Mouse (Mus musculus) layer of hippocampus, adult 9-11 months (tissue): ENCODE results near the gene Tnfaip8l1.
A peak's percentile ranks its signal among the peaks of the same experiment; 100 is the strongest.

Source experiments
- DNase-seq: peaks from one replicate; pipeline ENCODE4 v3.0.0; 2022

The Tnfaip8l1 gene

DNA sequence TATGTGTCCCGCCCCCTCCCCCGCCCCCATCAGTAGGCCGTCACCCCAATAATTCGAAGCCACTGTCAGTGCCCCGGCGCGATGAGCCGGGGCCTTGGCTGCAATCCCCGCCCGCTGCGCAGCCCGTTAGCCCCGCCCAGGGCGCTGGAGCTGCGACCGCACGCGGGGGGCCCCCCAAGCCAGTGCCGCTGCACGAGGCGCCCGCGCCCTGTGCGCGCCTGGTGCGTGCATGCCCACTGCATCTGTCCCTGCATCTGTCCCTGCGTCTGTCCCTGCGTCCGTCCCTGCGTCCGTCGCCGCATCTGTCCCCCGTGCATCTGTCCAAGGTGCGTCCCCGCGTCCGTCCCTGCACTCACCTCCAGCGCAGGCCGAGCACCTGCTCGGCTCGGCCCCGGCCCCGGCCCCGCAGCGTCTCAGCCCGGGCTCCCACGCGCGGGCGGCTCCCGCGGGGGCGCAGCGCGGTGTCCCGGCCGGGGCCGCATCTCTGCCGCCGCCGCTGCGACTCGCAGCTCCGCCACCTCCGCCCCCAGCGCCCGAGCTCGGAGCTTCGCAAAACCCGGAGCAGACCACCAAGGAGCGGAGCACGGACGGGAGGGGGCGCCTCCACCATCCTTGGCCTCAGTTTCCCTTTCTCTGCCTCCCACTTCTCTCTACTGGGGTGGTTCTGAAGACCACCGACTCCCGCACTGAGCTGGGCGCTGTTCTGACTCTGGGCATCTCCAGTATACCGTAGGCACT, 22.2 kb upstream of the Tnfaip8l1 start, which contains the start of gene Sema6b:
Sema6b (minus strand) TSS at position 486 of the 738 bp plus-strand sequence.
- DNase-seq, result no peak

DNA sequence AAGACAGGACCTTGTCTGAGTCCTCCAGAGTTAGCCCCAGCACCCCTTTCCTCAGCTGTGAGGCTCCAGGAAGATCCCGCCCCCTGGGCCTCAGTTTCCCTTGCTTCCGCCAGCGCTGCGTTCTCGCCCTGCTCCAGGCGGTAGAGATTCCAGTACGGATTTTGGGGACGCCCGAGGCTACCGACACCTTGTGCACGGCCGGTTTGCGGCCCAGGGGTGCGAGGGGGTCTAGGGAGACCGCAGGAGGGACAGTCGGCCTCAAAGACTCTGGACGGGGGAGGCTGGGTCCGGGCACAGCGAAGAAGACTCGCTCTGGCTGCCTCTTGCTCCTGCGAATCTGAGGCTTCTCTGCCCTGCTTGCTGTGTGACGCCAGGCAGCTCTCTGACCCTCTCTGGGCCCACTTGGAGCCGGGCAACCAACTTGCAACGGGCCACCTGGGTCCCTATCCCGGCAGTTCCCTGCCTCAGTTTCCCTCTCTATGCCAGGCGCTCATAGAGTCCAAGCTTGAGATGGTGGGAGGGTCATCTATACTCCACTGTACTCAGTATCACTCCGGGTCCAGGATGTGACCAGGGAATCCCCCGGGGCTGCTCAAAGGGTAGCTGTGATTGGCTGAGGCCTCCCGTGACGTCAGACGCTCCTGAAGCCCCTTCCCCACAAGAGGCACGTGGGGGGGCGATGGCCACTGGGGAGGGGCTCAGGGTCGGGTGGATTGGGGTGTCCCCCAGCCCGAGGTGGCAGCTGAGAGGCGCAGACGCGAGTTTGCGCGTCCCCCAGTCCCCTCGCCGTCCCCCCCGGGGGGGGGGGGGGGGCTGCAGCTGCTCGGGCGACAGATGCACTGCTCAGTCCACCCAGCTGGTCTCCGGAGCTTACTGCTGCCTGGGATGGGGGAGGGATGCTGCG, 20.3 kb upstream of the Tnfaip8l1 start:
- DNase-seq, result no peak

DNA sequence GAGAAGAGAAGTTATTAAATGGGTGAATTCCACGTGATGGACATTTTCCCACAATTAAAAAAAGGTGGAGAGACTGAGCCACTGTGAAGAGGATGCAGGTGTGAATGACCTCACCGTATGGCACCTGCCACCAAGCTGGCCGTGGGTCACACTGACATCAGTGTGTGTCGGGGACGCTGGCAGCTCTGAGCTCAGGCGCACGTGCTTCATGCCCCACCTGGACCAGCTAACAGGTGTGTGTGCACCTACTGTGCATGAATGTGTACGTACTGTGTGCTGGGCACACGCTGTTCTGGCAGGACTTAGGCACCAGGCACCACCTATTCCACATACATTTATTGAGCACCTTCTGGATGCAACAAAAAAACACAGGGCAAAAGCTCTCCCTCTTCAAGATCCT, 17.7 kb upstream of the Tnfaip8l1 start:
- no peak for DNase-seq

DNA sequence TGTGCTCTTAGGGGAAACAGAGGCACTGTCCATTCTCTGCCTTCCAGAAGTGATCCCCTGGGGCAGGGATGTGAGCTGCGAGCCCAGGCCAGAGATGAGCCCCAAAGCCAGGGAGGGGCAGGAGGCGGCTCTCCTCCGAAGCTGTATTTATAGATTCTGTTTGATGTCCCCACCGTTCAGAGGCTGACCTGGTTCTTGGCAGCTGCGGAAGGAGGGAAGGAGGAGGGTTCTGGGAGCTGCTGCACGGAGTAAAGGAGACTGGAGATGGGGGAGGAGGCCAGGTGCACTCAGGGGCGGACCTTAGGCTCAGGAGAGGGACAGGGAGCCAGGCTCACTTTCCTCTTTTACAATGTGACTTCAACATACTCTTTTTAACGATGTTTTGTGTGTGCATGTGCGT, 16.1 kb upstream of the Tnfaip8l1 start:
- no peak for DNase-seq

DNA sequence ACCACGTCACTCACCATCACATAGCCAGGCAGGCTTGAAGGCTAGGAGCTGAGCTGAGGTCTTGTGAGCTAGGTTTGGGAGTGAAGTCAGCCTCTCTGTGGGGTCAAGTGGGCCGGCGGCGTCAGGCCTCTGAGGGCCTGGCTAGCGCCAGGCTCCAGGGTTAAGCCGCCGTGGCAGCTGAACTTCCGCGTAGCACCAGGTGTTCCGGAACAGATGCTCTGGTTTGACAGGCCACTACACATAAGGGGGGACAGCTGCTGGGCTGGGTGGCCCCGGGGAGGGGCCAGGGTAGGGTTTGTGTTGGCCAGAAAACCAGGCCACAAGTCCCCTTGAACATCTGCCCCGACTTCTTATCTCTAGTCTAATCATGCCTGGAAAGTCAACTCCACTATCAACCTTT, 14.9 kb upstream of the Tnfaip8l1 start:
- DNase-seq, result no peak

DNA sequence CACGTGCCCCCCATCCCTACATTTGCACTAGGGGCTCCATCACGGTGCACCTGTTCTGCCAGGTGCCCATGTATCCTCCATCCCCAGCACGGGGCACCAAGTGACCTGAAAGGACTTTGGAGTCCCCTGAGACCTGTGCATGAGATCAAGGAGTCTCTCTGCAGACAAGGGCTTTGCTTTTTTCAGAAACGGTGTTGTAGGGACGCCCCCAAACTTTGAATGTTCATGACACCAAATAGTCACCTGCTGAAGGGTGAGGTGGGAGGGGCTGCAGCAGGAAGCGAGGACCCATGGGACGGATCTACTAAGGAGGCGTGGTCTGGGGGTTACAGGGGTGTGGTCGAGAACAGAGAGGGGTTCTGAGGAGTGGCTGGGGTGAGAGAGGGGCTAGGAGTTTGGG, 14.0 kb upstream of the Tnfaip8l1 start:
- no peak for DNase-seq

DNA sequence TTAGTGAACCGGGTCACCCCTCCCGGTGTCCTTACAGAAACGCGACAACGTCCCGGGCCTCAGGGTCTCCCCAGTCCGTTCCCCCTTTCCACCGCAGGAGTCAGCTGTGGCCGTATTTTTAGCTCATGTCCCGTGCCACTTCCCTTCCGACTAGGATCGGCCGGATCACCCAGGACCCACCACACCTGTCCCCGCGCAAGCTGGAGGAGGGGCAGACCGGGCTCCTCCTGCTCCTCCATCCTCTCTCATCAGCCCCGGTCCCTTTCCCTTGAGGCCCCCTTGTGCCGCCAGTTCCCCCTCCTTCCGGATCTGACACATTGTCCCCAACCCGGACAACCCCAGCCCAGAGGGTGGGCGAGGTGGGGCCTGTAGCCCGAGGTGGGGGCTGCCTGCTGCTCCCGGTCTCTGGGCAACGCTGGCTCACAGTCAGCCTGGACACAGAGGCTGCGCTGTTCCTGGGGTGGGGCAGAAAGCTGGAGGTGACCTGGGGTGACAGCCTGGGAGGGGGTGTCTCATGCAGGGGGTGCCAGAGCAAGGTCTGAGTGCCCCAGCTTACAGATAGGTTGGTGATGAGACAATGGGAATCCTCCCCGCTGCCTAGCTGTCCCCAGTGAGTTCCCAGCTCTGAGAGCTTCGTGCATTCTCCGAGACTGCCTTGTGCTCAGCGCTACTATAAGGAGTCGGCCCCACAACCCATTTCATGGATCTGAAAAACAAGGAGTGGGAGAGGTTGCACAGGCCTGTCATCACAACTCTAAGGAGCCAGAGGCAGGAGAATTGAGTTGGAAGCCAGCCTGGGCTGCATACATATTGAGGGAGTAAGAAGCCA, 13.3 kb upstream of the Tnfaip8l1 start:
- DNase-seq, result no peak

DNA sequence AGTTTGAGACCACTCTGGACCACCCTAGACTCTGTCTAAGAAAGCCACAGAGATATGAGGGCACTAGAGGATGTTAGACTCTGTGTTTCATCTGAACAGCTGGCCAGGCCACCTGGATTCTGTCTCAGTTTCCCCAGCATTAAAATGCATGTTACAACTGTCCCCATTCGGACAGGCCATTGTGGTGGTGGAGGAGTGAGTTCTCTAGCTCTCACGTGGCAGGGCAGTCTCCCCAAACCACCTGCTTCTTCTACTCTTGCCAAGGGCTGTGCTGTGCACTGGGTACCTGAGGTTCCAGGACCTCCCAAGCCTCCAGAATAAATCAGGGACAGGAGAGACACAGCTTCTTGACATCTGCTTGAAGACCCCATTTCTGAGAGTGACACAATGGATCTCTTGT, 12.4 kb upstream of the Tnfaip8l1 start:
- no peak for DNase-seq

DNA sequence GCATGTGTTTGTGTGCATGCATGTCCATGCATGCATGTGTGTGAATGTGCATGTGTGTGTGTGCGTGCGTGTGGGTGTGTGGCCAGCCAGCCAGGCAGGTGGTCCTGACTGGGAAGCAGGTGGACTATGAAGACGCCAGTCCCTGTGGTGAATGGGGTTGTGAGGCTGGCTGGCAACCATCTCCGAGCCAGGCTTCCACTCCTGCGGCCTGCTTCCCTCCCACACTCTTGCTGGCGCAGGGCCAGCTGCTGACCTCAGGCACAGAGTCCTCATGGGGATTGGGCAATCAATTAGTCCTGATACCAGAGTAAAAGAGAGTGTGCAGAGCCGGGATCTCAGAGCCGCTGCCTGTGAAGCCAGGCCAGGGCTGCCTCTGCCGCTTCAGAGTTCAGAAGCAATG, 8.6 kb upstream of the Tnfaip8l1 start:
- DNase-seq, result peak; percentile 70

DNA sequence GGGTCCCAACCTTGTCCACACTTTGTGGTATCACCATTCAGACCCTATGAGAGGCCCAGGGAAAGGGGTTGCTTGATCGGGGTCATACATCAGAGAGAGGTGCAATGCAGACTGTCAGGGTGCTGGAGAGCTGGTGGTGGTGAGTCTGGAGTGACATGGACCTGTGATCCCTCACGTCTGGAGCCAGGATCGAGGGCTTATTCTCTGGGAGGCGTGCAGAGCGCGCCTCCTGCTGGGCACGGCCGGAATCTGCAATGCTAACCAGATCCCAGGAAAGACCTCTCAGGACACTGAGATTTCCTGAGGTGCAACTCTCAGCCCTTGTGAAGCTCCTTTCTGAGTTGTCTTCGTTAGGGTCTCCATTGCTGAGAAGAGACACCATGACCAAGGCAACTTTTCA, 2.5 kb upstream of the Tnfaip8l1 start:
- no peak for DNase-seq

DNA sequence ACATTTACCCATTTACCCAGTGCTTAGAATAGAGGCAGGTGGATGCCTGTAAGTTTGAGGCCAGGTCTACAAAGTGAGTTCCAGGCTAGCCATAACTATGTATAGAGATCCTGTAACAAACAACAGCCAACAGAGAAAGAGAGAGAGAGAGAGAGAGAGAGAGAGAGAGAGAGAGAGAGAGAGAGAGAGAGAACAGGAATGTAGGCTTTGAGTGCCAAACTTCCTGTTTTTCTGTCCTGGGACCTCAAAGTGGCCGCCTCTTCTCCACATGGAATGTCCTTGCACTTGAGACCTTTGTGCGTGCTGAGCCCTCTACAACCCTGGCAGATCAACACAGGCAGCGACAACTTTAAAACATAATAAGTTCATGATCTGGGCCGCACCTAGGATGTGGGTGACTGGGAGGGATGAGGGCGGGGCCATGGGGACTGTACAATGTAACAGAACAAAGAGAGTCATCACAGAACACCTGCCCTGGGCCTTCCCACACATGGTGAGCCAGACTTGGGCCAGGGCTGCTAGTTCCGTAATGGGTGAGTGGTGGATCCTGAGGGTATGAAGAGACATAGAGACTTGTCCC, 1.3 kb downstream of the Tnfaip8l1 start:
- DNase-seq, result no peak

DNA sequence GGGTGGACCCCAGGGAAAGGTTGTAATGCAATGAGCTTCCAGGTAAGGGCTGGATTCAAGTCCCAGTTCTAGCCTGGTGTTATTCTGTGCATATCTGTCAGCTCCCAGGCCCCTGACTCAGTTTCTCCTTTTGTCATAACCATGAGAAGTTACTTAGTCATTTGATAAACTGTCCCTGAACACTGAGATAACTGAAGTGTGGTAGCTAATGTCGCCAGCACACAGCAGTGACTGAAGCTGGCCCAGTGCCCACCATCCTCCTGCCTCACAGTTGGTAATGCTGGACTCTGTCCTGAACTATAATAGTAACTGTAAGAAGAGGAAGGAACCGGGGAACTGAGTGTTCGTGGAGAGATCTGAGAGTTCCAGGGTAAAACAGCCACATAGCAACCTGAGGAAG, 2.2 kb downstream of the Tnfaip8l1 start:
- DNase-seq, result no peak

DNA sequence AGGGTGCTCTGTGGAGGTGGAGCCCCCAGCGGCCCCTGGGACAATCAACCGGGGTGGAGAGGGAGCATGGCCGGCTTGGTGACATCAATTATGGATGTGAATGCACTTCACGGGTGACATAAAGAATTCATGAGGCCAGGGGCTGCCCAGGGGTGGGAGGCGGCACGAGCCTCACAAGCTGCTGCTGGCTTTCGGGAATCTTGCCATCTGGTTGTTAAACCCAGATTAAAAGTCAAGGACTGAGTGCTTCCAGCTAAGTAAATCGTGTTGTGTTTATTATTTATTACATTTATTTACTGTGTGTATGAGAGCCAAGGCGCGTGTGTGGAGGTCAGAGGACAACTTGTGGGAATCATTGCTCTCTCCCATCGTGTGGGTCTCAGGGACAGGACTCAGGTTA, 3.4 kb downstream of the Tnfaip8l1 start:
- DNase-seq, result no peak

DNA sequence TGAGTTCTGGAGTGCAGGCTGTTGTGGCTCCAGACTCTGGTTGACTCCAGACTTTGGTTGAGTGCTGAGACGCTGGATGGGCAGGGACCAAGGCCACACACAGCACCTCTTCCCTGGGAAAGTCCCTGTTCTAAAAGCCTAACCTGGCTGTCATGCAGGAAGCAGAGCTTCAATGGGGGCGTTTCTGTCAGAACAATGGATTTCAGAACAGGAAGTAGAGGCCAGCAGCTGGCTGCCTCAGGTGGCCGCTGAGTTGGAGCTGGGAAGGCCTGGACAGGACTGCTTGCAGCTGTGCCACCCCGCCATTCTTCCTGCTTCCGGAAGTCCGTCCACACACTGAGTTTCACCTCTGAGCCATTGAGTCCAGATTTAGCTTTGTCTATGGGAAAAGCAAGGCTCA, 7.6 kb downstream of the Tnfaip8l1 start:
- DNase-seq, result no peak

DNA sequence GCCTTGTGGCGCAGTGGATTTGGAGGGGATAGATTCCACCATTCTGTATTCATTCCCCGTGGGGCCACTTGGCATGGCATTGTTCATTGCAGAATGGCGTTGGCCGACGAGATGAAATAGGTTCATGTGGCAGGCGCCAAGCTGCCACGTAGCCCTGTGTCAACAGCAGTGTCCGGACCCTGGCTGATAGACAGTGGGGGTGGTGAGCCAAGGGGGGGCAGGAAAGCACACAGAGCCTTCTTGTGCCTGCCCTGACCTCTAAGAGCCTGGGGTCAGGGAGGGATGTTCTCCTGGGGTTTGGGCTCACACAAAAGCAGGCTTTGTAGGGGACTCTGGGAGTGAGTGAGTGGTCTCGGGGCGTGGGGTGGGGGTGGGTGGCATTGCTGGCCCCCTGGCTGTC, 8.4 kb downstream of the Tnfaip8l1 start:
- DNase-seq, result no peak

DNA sequence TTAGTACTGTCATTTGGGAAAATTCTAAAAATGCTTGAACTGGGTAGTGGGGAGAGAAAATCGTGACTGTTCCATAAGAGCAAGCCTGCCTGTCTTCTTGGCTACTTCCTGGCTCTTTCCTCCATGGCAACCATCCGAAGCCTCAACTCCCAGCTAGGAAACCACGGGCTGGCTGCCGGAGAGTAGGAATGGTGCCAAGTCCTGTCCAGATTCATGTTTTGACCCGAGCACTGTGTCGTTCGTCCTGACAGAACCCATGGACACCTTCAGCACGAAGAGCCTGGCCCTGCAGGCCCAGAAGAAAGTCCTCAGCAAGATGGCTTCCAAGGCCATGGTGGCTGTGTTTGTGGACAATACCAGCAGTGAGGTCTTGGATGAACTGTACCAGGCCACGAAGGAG, 9.2 kb downstream of the Tnfaip8l1 start:
- no peak for DNase-seq

DNA sequence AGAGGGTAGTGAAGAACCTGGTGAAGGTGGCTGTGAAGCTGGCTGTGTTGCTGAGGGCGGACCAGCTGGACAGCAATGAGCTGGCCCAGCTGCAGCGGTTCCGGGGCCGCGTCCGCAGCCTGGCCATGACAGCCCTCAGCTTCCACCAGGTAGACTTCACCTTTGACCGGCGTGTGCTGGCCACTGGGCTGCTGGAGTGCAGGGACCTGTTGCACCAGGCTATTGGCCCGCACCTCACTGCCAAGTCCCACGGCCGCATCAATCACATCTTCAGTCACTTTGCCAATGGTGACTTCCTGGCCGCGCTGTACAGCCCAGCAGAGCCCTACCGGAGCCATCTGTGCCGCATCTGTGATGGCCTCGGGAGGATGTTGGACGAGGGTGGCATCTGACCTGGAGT, 9.6 kb downstream of the Tnfaip8l1 start:
- DNase-seq, result no peak

DNA sequence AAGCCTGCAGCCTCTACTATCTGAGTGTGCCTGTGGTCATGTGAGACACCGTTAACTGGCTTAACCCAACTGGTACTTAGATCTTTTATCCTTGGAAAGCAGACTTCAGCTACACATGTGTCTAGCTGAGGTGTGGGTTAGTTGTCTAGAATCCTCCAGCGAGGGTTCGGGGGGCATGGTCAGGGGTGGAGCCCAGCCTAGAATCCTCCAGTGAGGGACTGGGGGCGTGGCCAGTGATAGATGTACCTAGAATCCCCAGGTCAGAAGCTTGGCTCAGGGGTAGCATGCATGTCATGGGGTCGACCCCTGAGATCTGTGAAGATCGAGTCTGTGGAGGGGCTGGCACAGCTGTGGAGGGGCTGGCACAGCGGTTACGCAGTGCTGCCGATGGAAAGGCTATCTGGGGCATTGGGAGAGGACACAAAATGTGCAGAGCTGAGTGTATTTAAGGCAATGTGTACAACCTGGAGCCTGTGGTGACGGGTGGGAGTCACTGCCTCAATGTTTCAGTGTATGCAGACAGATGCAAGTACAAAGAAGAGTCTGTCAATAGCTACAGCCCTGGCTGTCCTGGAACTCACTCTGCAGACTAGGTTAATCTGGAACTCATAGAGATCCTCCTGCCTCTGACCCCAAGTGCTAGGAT, 11.2 kb downstream of the Tnfaip8l1 start:
- no peak for DNase-seq

DNA sequence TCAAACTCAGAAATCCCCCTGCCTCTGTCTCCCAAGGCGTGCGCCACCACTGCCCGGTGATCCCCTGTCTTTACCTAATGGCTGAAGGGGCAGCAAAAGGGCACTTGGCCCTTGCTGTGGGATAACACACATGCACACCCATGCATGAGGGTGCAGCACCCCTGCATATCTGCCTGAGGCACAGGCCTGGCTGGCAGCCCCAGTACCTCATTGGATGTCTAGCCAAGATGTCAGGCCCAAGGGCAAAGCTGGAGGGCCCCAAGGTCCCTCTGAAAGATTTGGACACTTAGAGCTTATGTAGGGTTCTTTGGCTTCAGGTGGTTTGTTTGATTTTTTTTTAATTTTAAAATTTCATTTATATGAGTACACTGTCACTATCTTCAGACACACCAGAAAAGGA, 13.1 kb downstream of the Tnfaip8l1 start:
- DNase-seq, result no peak

DNA sequence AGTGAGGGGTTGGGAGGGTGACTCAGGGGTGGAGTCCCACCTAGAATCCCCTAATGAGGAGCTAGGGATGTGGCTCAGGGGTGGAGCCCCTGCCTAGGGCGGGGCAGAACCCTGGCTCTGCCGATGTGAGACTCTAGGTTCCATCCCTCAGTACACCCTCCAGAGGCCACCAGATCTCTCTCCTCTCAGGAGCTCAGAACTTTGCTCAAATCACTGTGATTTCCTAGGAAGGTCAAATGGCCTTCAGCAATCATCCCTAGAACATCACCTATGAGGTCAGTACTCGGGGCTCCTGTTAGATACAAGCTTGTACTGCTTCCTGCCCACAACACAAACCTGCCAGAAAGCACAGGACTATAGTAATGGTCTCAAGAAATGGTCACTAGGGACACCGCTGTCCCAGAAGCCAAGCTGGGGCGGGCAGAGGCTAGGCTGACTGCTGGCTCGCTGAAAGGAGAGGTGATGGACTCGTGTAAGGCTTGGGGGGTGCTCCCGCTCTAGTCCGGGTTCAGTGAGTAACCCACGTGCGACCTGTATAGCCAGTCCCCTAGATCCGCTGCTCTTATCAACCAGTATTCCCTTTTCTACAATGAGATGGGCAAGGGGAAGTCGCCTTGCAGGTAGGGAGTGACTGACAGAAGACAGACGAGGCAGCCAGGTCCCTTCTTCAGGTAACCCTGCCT, 20.8 kb downstream of the Tnfaip8l1 start:
- DNase-seq, result no peak

DNA sequence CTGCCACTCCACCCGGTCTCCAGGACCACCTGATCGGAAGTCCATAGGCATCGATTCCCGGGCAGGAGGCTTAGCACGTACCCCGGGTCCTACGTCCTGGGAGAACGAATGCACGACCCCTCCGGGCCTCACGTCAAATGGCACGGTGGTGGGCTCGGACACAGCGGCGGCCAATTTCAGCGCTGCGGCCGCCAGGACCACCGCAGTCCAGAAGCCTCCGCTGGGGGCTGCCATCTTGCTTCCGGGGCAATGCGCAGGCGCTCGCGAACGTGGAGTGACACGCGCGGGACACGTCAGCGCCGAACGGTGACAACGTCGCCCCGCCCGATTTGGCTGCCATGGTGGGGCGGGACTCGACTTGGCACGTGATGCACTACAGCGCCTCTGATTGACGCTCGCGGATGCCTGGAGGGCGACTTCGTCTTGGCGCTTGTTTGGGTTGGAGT, 21.4 kb downstream of the Tnfaip8l1 start, which contains the start of gene Mydgf:
Mydgf (minus strand) TSS at position 263 of the 446 bp plus-strand sequence.
- DNase-seq, result peak; percentile 94
